Mouse (Mus musculus) cortical plate, adult 2 months (tissue): Measurements from ENCODE around the gene Grin2b.

Experiments
- CTCF ChIP-seq: fragments of 200-500 bp; IDR thresholded peaks from 2 replicates; pipeline ENCODE4 v1.5.1; 2011; ENCODE audit warnings: mild to moderate bottlenecking, control low read depth, low read length; ENCODE audit not compliant: insufficient read depth; ENCODE audit errors: extremely low read depth
- POLR2A ChIP-seq: fragments of 200-500 bp; IDR thresholded peaks from 2 replicates; pipeline ENCODE4 v1.6.1; 2011; ENCODE audit warnings: mild to moderate bottlenecking, low read length, control low read depth; ENCODE audit not compliant: insufficient read depth; ENCODE audit errors: extremely low read depth

DNA sequence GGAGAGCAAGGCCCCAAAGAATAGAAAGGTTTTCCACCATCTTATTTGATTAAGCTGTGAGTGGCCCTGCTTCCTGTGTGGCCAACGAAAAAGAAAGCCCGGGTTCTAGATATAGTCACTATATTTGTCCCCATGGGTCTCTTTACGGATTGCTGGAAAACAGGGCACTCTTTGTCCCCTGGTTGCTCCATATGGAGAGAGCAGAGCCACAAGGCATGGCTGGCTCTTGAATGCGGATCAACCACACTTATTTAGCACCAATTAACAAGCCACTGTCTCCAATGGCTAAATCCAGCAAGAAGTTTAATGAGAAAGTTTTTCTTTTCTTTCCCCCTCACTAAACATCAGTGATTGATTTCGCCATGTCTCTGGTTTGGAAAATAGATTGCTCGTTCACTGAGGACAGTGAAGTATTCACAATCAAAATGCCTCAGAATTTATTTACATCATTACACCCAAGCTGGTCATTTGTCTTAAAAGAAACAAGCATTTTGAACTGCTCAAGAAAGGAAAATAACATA, 240.9 kb downstream of the Grin2b start:
- TF ChIP-seq CTCF (no peak), POLR2A (no peak)
